Mouse (Mus musculus) neural tube, embryonic 13.5 days (tissue): ENCODE results near the gene Zfr. TPM values are rescaled to one million over a fixed set of nuclear protein-coding genes. Genes with fewer than 3 reads are reported as not detected.

Source experiments
- ATAC-seq: fragments of 200-750 bp; cut with Nextera tagmentation; 2 replicates; pipeline ENCODE4 v1.8.0; 2017; ENCODE audit warnings: low read depth, mild to moderate bottlenecking, moderate TSS enrichment, moderate library complexity
- H3K27ac ChIP-seq: fragments of 300-500 bp; sonication (generic); replicated peaks from 2 replicates; pipeline ENCODE4 v1.5.1; 2015; ENCODE audit warnings: moderate library complexity, mild to moderate bottlenecking, inconsistent platforms
- H3K27me3 ChIP-seq: fragments of 300-500 bp; sonication (generic); 2 replicates; pipeline ENCODE4 v1.6.1; 2015; ENCODE audit warnings: mild to moderate bottlenecking, inconsistent platforms
- H3K36me3 ChIP-seq: fragments of 300-500 bp; sonication (generic); 2 replicates; pipeline ENCODE4 v1.6.1; 2015; ENCODE audit warnings: mild to moderate bottlenecking, inconsistent platforms
- H3K4me1 ChIP-seq: fragments of 300-500 bp; sonication (generic); replicated peaks from 2 replicates; pipeline ENCODE4 v1.6.1; 2015; ENCODE audit warnings: inconsistent platforms
- H3K4me2 ChIP-seq: fragments of 300-500 bp; sonication (generic); 2 replicates; pipeline ENCODE4 v1.6.1; 2015; ENCODE audit warnings: inconsistent platforms, mild to moderate bottlenecking, moderate library complexity
- H3K4me3 ChIP-seq: fragments of 300-500 bp; sonication (generic); 2 replicates; pipeline ENCODE4 v1.5.1; 2015; ENCODE audit warnings: mild to moderate bottlenecking, inconsistent platforms
- H3K9ac ChIP-seq: fragments of 300-500 bp; sonication (generic); 2 replicates; pipeline ENCODE4 v1.6.1; 2015; ENCODE audit warnings: moderate library complexity, mild to moderate bottlenecking, inconsistent platforms
- H3K9me3 ChIP-seq: fragments of 300-500 bp; sonication (generic); 2 replicates; pipeline ENCODE4 v1.6.1; 2016; ENCODE audit warnings: inconsistent platforms
- WGBS: fragments of 180-500 bp; shearing (Covaris S2); methylation state at CpG from one replicate; pipeline ENCODE4 v1.1.7; 2015; 5-methylcytosine and 5-hydroxymethylcytosine counted together
- polyA plus RNA-seq: library from polyadenylated mRNA; unstranded; fragments of >200 nt; fragmentation: Nextera tagmentation; extraction: Ambion mirVana; gene quantifications from 2 replicates; pipeline ENCODE4 v1.2.1, GENCODE M21; 2015

Zfr gene
- polyA plus RNA-seq, result 129 and 138 TPM in 2 replicates

DNA sequence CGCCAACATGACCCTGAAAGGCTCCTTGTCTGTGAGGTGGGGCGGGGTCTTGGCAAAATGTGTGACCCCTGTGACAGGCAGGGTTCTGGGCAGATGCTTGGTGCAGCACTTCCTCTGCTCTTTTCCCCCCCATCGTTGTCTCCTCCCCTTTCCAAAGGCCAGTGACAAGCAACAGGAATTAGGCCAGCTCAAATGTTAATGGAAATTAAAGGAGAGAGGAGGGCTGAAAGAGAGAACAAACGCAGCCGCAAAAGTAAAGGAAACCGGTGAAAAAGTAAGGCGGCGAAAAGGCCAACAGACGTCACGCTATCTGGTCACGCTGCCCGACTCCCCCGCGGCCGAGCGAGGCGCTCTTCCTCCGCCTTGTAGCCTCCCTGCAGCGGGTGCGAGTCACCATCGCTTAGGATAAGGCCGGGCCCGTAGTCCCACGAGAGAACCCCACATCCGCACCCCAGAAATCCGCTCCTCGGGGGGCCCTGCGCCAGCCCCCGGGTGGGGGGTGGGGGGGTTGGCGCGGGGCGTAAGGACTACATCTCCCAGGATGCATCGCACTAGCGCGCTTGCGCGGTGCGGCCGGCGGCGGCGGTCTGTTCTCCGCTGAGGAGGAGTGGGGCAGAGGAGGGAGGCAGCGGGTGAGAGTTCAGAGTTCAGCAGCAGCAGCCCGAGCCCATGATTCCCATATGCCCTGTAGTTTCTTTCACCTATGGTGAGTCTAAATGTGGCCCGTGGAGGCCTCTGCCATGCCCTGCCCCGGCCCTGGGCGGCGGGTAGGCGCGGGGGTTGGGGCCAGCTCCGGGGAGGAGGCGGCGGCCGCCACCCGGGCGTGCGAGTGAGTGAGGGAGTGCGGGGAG lies at the start of gene Zfr:
Gene Zfr, plus strand, starts transcription at position 590 of the 851 bp plus-strand sequence.
- Histone ChIP-seq H3K4me1 (peaks cover 26% of the 10 kb centered on the region), H3K9ac (peak within 1 kb of the TSS; percentile 99), H3K4me3 (peak within 1 kb of the TSS; percentile 96), H3K36me3 (no peaks in the 10 kb centered on the region), H3K4me2 (peak within 1 kb of the TSS; percentile 83), H3K27ac (peak within 1 kb of the TSS; percentile 94), H3K27me3 (no peaks in the 10 kb centered on the region), H3K9me3 (no peaks in the 10 kb centered on the region)
- WGBS, result under 1% methylated on average over 44 of the region's 59 CpGs
- peak; percentile 95 for ATAC-seq

DNA sequence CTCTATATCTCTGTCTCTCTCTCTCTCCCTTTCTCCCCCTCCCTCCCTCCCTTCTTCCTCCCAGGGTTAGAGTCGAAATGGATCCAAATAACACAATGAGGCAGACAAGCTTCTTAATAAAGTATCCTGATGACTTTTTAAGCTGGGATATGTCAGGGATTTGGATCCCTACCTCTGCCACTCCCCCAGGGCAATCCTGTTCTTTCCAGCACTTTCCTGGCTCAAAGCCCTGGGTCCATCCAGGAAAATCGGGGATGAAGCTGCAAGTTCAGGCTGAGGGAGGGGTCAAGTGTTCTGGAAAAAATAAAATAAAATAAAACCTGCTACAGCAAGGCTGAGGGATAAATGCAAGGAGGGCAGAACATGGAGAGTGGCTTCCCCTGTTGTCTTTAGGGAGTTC lies 49.7 kb upstream of the Zfr start:
- peaks cover 7% of the 10 kb centered on the region; the same call in 1 of the 2 replicates for H3K9me3 ChIP-seq
- H3K4me3 ChIP-seq, result no peak overlapping the region
- peaks cover 14% of the 10 kb centered on the region for H3K4me1 ChIP-seq
- no peak overlapping the region for H3K27ac ChIP-seq
- no peak overlapping the region for H3K9ac ChIP-seq
- no peak overlapping the region for H3K4me2 ChIP-seq
- WGBS, result 58% methylated on average over 2 of the region's 2 CpGs
- H3K36me3 ChIP-seq, result no peaks in the 10 kb centered on the region
- no peaks in the 10 kb centered on the region for H3K27me3 ChIP-seq
- ATAC-seq, result no peak

DNA sequence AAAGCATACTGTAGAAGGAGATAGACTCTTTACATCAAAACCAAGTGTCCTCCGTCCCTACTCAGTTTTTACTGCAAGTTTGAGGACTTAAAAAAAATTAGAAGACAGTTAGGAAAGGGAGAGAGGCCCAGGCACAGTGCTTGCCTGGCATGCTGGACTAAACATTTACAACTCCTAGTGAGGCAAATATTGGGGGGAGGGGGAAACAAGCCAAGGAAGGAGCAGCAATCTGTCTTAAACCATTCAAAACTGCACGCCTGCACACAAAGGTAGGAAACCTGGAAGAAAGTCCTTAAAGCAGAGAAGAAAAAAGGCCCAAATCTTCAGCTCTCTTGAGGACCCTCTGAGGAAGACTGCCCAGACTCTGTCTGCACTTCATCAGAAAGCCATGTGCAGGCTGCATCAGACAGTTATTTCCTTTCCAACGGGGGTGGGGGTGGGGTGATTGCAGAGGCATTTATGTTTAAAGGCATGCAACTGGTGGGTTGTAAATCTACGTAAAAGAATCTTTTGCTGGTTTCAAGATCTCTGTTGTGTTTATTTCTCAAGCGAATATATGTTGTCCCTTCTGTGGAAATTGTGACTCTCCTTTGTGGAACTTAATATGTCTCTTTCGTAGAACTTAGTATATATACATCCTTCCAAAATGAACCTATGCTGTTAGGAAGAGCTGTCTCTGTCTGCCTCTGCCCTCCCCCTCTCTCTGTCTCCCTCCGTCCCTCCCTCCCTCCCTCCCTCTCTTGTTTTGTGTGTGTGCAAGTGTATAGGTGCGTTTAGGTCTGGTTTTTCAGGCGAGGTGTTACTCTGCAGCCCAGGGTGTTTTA lies 49.0 kb upstream of the Zfr start:
- WGBS, result 60% methylated on average over 9 of the region's 9 CpGs
- Histone ChIP-seq H3K4me1 (peaks cover 14% of the 10 kb centered on the region), H3K27ac (no peak overlapping the region), H3K4me2 (no peak overlapping the region), H3K4me3 (no peak overlapping the region), H3K36me3 (no peaks in the 10 kb centered on the region), H3K9me3 (peaks cover 7% of the 10 kb centered on the region; the same call in 1 of the 2 replicates), H3K27me3 (no peaks in the 10 kb centered on the region), H3K9ac (no peak overlapping the region)
- no peak for ATAC-seq

DNA sequence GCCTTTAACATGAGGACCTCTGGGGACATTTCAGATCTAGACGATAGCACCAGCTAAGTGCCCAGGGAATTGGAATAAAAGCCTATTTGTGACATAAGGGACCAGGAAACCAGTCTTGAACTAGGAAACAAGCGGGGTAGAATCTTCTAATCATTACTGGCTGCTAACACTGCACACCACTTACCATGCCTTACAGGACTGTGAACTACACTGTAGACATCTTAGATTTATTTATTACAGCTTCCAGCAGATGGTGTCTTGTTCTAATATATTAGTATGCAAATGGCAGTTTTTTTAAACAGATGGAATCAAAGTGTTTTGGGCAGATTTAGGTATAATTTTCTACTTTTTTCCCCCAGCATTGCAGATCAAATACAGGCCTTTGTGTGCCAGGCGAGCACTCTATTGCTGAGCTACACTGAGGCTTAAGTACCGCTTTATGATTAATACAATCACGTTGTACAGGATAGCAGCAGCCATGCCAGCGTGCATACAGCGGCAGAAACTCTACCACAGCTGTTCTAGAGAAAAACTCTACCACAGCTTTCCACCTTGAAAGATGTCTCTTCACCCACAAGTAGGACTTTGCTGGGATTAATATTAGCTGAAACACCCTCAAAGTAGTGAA lies 44.8 kb upstream of the Zfr start:
- Histone ChIP-seq H3K27ac (no peak overlapping the region), H3K4me3 (no peak overlapping the region), H3K4me2 (no peak overlapping the region), H3K27me3 (no peaks in the 10 kb centered on the region), H3K9ac (no peak overlapping the region), H3K36me3 (no peaks in the 10 kb centered on the region), H3K9me3 (no peaks in the 10 kb centered on the region), H3K4me1 (no peaks in the 10 kb centered on the region; the same call in 1 of the 2 replicates)
- no peak for ATAC-seq
- 77% methylated on average over 7 of the region's 7 CpGs for WGBS

DNA sequence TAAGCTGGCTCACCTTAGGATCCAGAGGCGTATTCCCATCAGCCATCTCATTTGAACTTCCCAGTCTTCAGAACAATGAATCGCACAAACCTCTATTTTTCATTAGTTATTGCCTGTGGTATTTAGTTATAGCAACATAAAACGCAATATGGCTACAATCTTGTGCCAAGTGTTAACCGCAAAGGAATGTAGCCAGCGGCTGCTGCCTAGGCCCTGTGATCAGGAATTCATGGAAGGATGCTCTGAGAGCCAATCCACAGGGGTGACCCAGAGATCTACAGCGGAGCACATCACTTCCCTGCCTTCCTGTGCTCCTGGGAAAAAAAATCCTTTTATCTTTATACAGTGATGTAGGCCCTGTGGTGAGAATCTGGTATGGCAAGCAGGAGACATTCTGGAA lies 43.2 kb upstream of the Zfr start:
- no peaks in the 10 kb centered on the region for H3K9me3 ChIP-seq
- no peaks in the 10 kb centered on the region for H3K27me3 ChIP-seq
- H3K36me3 ChIP-seq, result no peaks in the 10 kb centered on the region
- no peak overlapping the region for H3K27ac ChIP-seq
- no peak overlapping the region for H3K4me3 ChIP-seq
- no peak overlapping the region for H3K9ac ChIP-seq
- no peaks in the 10 kb centered on the region for H3K4me1 ChIP-seq
- no peak for ATAC-seq
- WGBS, result 84% methylated on average over 6 of the region's 6 CpGs
- no peak overlapping the region for H3K4me2 ChIP-seq

DNA sequence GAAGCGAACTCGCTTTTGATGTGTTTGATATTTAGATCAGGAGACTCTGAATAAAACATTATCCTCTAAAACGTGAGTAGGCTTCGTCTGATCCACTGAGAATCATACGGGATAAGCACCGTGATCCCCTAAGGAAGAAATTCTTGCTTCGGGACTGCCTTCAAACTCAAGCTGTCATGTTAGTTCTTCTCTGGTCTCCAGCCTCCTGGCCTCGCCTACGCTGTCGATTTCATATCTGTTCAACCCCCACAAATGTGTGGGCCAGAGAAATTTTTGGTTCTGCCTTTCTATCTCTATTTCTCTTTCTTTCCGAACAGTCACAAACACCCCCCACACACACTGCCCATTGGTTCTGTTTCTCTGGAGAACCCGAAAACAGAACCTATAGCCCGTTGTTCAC lies 35.3 kb upstream of the Zfr start:
- 92% methylated on average over 13 of the region's 13 CpGs for WGBS
- H3K36me3 ChIP-seq, result no peaks in the 10 kb centered on the region
- H3K4me3 ChIP-seq, result no peak overlapping the region
- H3K27me3 ChIP-seq, result no peaks in the 10 kb centered on the region
- no peak overlapping the region for H3K27ac ChIP-seq
- H3K4me2 ChIP-seq, result no peak overlapping the region
- ATAC-seq, result no peak
- no peaks in the 10 kb centered on the region for H3K4me1 ChIP-seq
- no peak overlapping the region for H3K9ac ChIP-seq
- no peaks in the 10 kb centered on the region for H3K9me3 ChIP-seq

DNA sequence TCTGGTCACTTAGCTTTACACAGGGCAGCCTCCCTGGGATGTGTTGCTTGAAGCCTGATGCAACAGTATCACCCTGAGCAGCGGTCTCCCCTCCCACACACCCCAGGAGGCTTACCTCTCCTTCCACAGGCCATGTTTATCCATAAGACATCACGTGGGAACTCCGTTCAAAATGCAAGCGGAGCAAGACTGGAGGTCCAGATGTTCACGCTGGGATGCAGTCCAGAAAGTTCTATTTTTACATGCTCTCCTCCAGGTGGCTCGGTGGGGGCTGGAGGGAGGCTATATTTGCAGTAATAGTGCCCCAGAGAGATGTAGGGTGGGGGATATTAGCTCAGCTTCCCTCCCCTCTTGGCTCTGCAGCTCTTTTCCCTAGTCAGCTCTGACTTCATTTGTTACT lies 33.5 kb upstream of the Zfr start:
- 66% methylated on average over 6 of the region's 6 CpGs for WGBS
- Histone ChIP-seq H3K9ac (no peak overlapping the region), H3K4me1 (no peaks in the 10 kb centered on the region), H3K4me3 (no peak overlapping the region), H3K36me3 (no peaks in the 10 kb centered on the region), H3K27me3 (no peaks in the 10 kb centered on the region), H3K4me2 (no peak overlapping the region), H3K27ac (peak overlapping the region; percentile 54; the same call in 1 of the 2 replicates), H3K9me3 (no peaks in the 10 kb centered on the region)
- peak; percentile 82 for ATAC-seq

DNA sequence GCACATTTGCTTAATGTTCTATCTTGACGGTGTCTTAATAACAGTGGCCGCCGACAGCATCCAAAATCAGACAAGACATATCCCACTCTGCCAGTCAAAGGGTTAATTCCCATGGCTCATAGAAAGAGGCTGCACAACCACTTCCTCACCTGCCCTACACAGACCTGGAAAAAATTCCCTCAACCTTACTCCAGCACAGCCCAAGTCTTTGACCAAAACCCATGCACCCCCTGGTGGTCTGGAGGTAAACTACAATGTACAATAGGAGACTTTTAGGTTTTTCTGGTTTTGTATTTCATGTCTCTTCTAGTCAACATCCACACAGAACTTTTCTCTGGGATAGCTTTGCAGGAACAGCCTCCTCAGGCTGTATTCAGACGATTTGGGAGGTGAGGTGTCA lies 32.8 kb upstream of the Zfr start:
- H3K4me3 ChIP-seq, result no peak overlapping the region
- no peak overlapping the region for H3K4me2 ChIP-seq
- H3K36me3 ChIP-seq, result no peaks in the 10 kb centered on the region
- no peaks in the 10 kb centered on the region for H3K27me3 ChIP-seq
- peak overlapping the region; percentile 54; the same call in 1 of the 2 replicates for H3K27ac ChIP-seq
- WGBS, result 83% methylated on average over 4 of the region's 4 CpGs
- peak; percentile 64; the same call in 1 of the 2 replicates for ATAC-seq
- H3K9ac ChIP-seq, result no peak overlapping the region
- H3K4me1 ChIP-seq, result no peaks in the 10 kb centered on the region
- H3K9me3 ChIP-seq, result no peaks in the 10 kb centered on the region

DNA sequence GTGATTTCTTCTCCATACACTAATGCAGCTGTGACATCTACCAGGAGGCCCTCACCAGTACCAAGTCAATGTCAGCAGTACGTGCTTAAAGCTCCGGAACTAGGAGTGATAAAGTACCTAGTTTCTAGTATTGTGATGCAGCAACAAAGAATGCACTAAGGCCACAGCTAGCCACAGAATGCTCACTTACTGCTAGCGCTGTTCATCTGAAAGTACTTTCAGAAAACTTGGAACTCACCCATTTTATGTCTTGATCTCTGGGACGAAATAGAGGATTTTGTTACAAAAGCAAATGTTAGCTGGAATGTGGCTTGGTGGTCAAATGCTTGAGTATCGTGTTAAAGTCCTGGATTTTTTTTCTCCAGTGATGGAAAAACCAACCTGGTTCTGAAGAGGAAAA lies 30.0 kb upstream of the Zfr start:
- WGBS, result 85% methylated on average over 5 of the region's 5 CpGs
- Histone ChIP-seq H3K4me3 (no peak overlapping the region), H3K9me3 (no peaks in the 10 kb centered on the region), H3K4me2 (no peak overlapping the region), H3K27me3 (no peaks in the 10 kb centered on the region), H3K9ac (no peak overlapping the region), H3K4me1 (peaks cover 2% of the 10 kb centered on the region; the same call in 1 of the 2 replicates), H3K27ac (no peak overlapping the region), H3K36me3 (no peaks in the 10 kb centered on the region)
- ATAC-seq, result no peak

DNA sequence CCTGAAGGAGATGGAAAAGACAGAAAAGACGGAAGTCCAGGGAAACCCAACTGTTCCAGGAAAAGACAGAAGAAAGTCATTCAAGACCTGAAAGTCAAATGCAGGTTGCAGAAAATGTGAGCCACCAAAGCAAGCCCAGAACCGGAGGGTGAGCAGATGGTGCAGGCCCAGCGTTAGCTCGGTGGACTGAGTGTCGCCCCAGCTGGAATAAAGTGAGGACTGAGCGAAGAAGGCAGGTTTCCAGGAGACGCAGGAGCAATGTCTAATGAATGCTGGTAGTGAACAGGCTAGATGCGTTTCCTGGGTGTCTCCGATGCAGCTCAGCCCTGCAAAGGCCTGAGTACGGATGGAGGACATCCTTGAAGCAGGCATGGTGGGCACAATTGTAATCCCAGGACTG lies 29.5 kb upstream of the Zfr start:
- Histone ChIP-seq H3K4me1 (peaks cover 6% of the 10 kb centered on the region), H3K36me3 (no peaks in the 10 kb centered on the region), H3K9me3 (no peaks in the 10 kb centered on the region), H3K9ac (no peak overlapping the region), H3K27ac (no peak overlapping the region), H3K27me3 (no peaks in the 10 kb centered on the region), H3K4me2 (no peak overlapping the region), H3K4me3 (no peak overlapping the region)
- ATAC-seq, result no peak
- WGBS, result 79% methylated on average over 10 of the region's 10 CpGs

DNA sequence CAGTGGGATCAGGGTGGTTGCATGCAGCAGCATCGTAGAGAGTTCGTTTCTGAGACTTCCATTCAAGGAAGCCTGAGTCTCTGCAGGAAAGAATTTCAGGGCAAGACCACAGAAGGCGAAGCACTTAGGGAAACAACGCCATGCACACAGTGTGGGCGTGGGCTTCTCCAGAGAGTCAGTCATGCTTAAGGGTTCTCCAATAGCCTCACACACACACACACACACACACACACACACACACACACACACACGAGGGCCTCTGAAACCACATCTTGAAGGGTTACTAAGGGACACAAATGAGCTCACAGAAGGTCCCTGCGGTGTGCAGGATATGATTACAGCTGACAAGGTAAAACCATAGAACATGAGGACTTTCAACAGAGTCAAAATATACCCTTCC lies 27.5 kb upstream of the Zfr start:
- H3K36me3 ChIP-seq, result no peaks in the 10 kb centered on the region
- no peak overlapping the region for H3K4me3 ChIP-seq
- H3K27me3 ChIP-seq, result no peaks in the 10 kb centered on the region
- H3K9ac ChIP-seq, result no peak overlapping the region
- H3K4me1 ChIP-seq, result peaks cover 17% of the 10 kb centered on the region
- no peak for ATAC-seq
- no peak overlapping the region for H3K4me2 ChIP-seq
- WGBS, result 79% methylated on average over 7 of the region's 7 CpGs
- no peak overlapping the region for H3K27ac ChIP-seq
- no peaks in the 10 kb centered on the region for H3K9me3 ChIP-seq
